Mouse (Mus musculus): Measurements from ENCODE around the gene Nckap1l. TPM values are rescaled to one million over a fixed set of nuclear protein-coding genes. Genes with fewer than 3 reads are reported as not detected.

Nckap1l gene
- polyA plus RNA-seq, 1 experiment from 2014 or later, result 5.0 TPM

- H3K4me1 ChIP-seq (ENCODE audit: control insufficient read depth, insufficient read depth, low read length), result no peaks in the 10 kb centered on the region
- H3K36me3 ChIP-seq (ENCODE audit: control insufficient read depth, insufficient read depth, low read length), result no peaks in the 10 kb centered on the region
- DNase-seq (ENCODE audit: low spot score) (no peak), ATAC-seq (ENCODE audit: low read depth) (no peak)
- H3K9me3 ChIP-seq (ENCODE audit: control insufficient read depth, low read length), result no peaks in the 10 kb centered on the region
- 72% methylated on average over 1 of the region's 1 CpGs for WGBS
- H3K27ac ChIP-seq (replicated peaks; ENCODE audit: low read depth, low read length), result no peak overlapping the region
- no peak overlapping the region for H3K9ac ChIP-seq (ENCODE audit: low read depth, low read length)
- H3K4me2 ChIP-seq (ENCODE audit: low read depth, low read length), result no peak overlapping the region
- no peak overlapping the region for H3K4me3 ChIP-seq (ENCODE audit: low read depth, low read length)
- H3K27me3 ChIP-seq (replicated peaks; ENCODE audit: control insufficient read depth, insufficient read depth, low read length), result no peaks in the 10 kb centered on the region
These were observed 33.1 kb downstream of the Nckap1l start for GRCm38 (mm10) chr15:103486658-103487057.

- ATAC-seq (ENCODE audit: low read depth), result no peak
- H3K4me1 ChIP-seq (ENCODE audit: control insufficient read depth, insufficient read depth, low read length), result no peaks in the 10 kb centered on the region
- no peak overlapping the region for H3K9ac ChIP-seq (ENCODE audit: low read depth, low read length)
- 65% methylated on average over 4 of the region's 4 CpGs for WGBS
- DNase-seq (ENCODE audit: low spot score), result no peak
- no peak overlapping the region for H3K4me3 ChIP-seq (ENCODE audit: low read depth, low read length)
- no peak overlapping the region for H3K27ac ChIP-seq (replicated peaks; ENCODE audit: low read depth, low read length)
- H3K9me3 ChIP-seq (ENCODE audit: control insufficient read depth, low read length), result no peaks in the 10 kb centered on the region
- no peak overlapping the region for H3K4me2 ChIP-seq (ENCODE audit: low read depth, low read length)
- no peaks in the 10 kb centered on the region for H3K36me3 ChIP-seq (ENCODE audit: control insufficient read depth, insufficient read depth, low read length)
- no peaks in the 10 kb centered on the region for H3K27me3 ChIP-seq (replicated peaks; ENCODE audit: control insufficient read depth, insufficient read depth, low read length)
These were observed 34.7 kb downstream of the Nckap1l start for GRCm38 (mm10) chr15:103488336-103488735.

GRCm38 (mm10) chr15:103496204-103497140 is 42.9 kb downstream of the Nckap1l start:
- DNase-seq (ENCODE audit: low spot score), result no peak
- no peaks in the 10 kb centered on the region for H3K4me1 ChIP-seq (ENCODE audit: control insufficient read depth, insufficient read depth, low read length)
- H3K27ac ChIP-seq (replicated peaks; ENCODE audit: low read depth, low read length), result no peak overlapping the region
- H3K36me3 ChIP-seq (ENCODE audit: control insufficient read depth, insufficient read depth, low read length), result no peaks in the 10 kb centered on the region
- WGBS, result 58% methylated on average over 10 of the region's 10 CpGs
- no peaks in the 10 kb centered on the region for H3K9me3 ChIP-seq (ENCODE audit: control insufficient read depth, low read length)
- no peak overlapping the region for H3K4me2 ChIP-seq (ENCODE audit: low read depth, low read length)
- H3K9ac ChIP-seq (ENCODE audit: low read depth, low read length), result no peak overlapping the region
- no peaks in the 10 kb centered on the region for H3K27me3 ChIP-seq (replicated peaks; ENCODE audit: control insufficient read depth, insufficient read depth, low read length)
- H3K4me3 ChIP-seq (ENCODE audit: low read depth, low read length), result no peak overlapping the region
- ATAC-seq (ENCODE audit: low read depth), result peak; percentile 33; the same call in 1 of the 2 replicates

- no peak overlapping the region for H3K9ac ChIP-seq (ENCODE audit: low read depth, low read length)
- H3K27ac ChIP-seq (replicated peaks; ENCODE audit: low read depth, low read length), result no peak overlapping the region
- no peak overlapping the region for H3K4me2 ChIP-seq (ENCODE audit: low read depth, low read length)
- ATAC-seq (ENCODE audit: low read depth) (no peak), DNase-seq (ENCODE audit: low spot score) (peak; percentile 45)
- no peaks in the 10 kb centered on the region for H3K9me3 ChIP-seq (ENCODE audit: control insufficient read depth, low read length)
- WGBS, result 22% methylated on average over 3 of the region's 3 CpGs
- H3K27me3 ChIP-seq (replicated peaks; ENCODE audit: control insufficient read depth, insufficient read depth, low read length), result peaks cover 3% of the 10 kb centered on the region; the same call in 1 of the 2 replicates
- H3K4me3 ChIP-seq (ENCODE audit: low read depth, low read length), result no peak overlapping the region
- peaks cover 4% of the 10 kb centered on the region for H3K4me1 ChIP-seq (ENCODE audit: control insufficient read depth, insufficient read depth, low read length)
- H3K36me3 ChIP-seq (ENCODE audit: control insufficient read depth, insufficient read depth, low read length), result no peaks in the 10 kb centered on the region
These were observed 44.6 kb downstream of the Nckap1l start for GRCm38 (mm10) chr15:103498157-103498556.

- Histone ChIP-seq H3K27ac (replicated peaks; ENCODE audit: low read depth, low read length) (no peak overlapping the region), H3K36me3 (ENCODE audit: control insufficient read depth, insufficient read depth, low read length) (no peaks in the 10 kb centered on the region), H3K27me3 (replicated peaks; ENCODE audit: control insufficient read depth, insufficient read depth, low read length) (peaks cover 23% of the 10 kb centered on the region), H3K4me1 (ENCODE audit: control insufficient read depth, insufficient read depth, low read length) (peaks cover 11% of the 10 kb centered on the region), H3K9me3 (ENCODE audit: control insufficient read depth, low read length) (no peaks in the 10 kb centered on the region), H3K4me2 (ENCODE audit: low read depth, low read length) (no peak overlapping the region), H3K4me3 (ENCODE audit: low read depth, low read length) (no peak overlapping the region), H3K9ac (ENCODE audit: low read depth, low read length) (no peak overlapping the region)
- 38% methylated on average over 1 of the region's 1 CpGs for WGBS
- ATAC-seq (ENCODE audit: low read depth), result no peak
- DNase-seq (ENCODE audit: low spot score), result no peak
These were observed 47.1 kb downstream of the Nckap1l start for GRCm38 (mm10) chr15:103500723-103501122.

- no peaks in the 10 kb centered on the region for H3K9me3 ChIP-seq (ENCODE audit: control insufficient read depth, low read length)
- no peak overlapping the region for H3K4me2 ChIP-seq (ENCODE audit: low read depth, low read length)
- H3K9ac ChIP-seq (ENCODE audit: low read depth, low read length), result no peak overlapping the region
- WGBS, result 53% methylated on average over 2 of the region's 2 CpGs
- H3K4me1 ChIP-seq (ENCODE audit: control insufficient read depth, insufficient read depth, low read length), result peaks cover 11% of the 10 kb centered on the region
- no peak for DNase-seq (ENCODE audit: low spot score)
- H3K27ac ChIP-seq (replicated peaks; ENCODE audit: low read depth, low read length), result no peak overlapping the region
- H3K27me3 ChIP-seq (replicated peaks; ENCODE audit: control insufficient read depth, insufficient read depth, low read length), result peaks cover 23% of the 10 kb centered on the region
- no peaks in the 10 kb centered on the region for H3K36me3 ChIP-seq (ENCODE audit: control insufficient read depth, insufficient read depth, low read length)
- no peak overlapping the region for H3K4me3 ChIP-seq (ENCODE audit: low read depth, low read length)
- no peak for ATAC-seq (ENCODE audit: low read depth)
These were observed 47.6 kb downstream of the Nckap1l start for GRCm38 (mm10) chr15:103501186-103501585.

- Histone ChIP-seq H3K4me2 (ENCODE audit: low read depth, low read length) (peak within 1 kb of the TSS; percentile 97), H3K27me3 (replicated peaks; ENCODE audit: control insufficient read depth, insufficient read depth, low read length) (peaks cover 23% of the 10 kb centered on the region), H3K27ac (replicated peaks; ENCODE audit: low read depth, low read length) (peak within 1 kb of the TSS; percentile 24), H3K4me1 (ENCODE audit: control insufficient read depth, insufficient read depth, low read length) (peaks cover 11% of the 10 kb centered on the region), H3K36me3 (ENCODE audit: control insufficient read depth, insufficient read depth, low read length) (no peaks in the 10 kb centered on the region), H3K4me3 (ENCODE audit: low read depth, low read length) (peak within 1 kb of the TSS; percentile 59), H3K9ac (ENCODE audit: low read depth, low read length) (peak within 1 kb of the TSS; percentile 73), H3K9me3 (ENCODE audit: control insufficient read depth, low read length) (no peaks in the 10 kb centered on the region)
- 2% methylated on average over 26 of the region's 63 CpGs for WGBS
- peak; percentile 80 for DNase-seq (ENCODE audit: low spot score)
- peak; percentile 94 for ATAC-seq (ENCODE audit: low read depth)
These were observed 49.0 kb downstream of the Nckap1l start, which contains the start of gene Pde1b for GRCm38 (mm10) chr15:103502435-103503250. TSS of gene Pde1b (plus strand) at chr15:103503034.

- Histone ChIP-seq H3K4me3 (ENCODE audit: low read depth, low read length) (peak overlapping the region; percentile 59), H3K4me2 (ENCODE audit: low read depth, low read length) (peak overlapping the region; percentile 97), H3K27me3 (replicated peaks; ENCODE audit: control insufficient read depth, insufficient read depth, low read length) (peaks cover 23% of the 10 kb centered on the region), H3K9me3 (ENCODE audit: control insufficient read depth, low read length) (no peaks in the 10 kb centered on the region), H3K36me3 (ENCODE audit: control insufficient read depth, insufficient read depth, low read length) (no peaks in the 10 kb centered on the region), H3K9ac (ENCODE audit: low read depth, low read length) (peak overlapping the region; percentile 73), H3K4me1 (ENCODE audit: control insufficient read depth, insufficient read depth, low read length) (peaks cover 11% of the 10 kb centered on the region), H3K27ac (replicated peaks; ENCODE audit: low read depth, low read length) (no peak overlapping the region)
- DNase-seq (ENCODE audit: low spot score) (no peak), ATAC-seq (ENCODE audit: low read depth) (no peak; the same call in 1 of the 2 replicates)
- WGBS, result 0% methylated on average over 7 of the region's 15 CpGs
These were observed 49.6 kb downstream of the Nckap1l start for GRCm38 (mm10) chr15:103503251-103503600.
